Mouse (Mus musculus): ENCODE results near the gene Coq6. TPM values are rescaled to one million over a fixed set of nuclear protein-coding genes. Genes with fewer than 3 reads are reported as not detected.

Gene Coq6
- total RNA-seq (2023): 10 to 100 TPM; 28.9 to 38.9 TPM

GRCm38 (mm10) chr12:84361555-84362489, at the start of gene Coq6, which contains the start of gene Fam161b:
Coq6 (plus strand) TSS chr12:84361657.
Fam161b (minus strand) TSS chr12:84361833.

GRCm38 (mm10) chr12:84316721-84317621, 44.5 kb upstream of the Coq6 start, which contains the start of gene Zfp410:
Zfp410 (plus strand) TSS chr12:84316852.

GRCm38 (mm10) chr12:84408819-84409507, 47.5 kb downstream of the Coq6 start, which contains the start of the genes Entpd5 and Bbof1:
Entpd5 (minus strand) TSS chr12:84409029.
Bbof1 (plus strand) TSS chr12:84409071.

GRCm38 (mm10) chr12:84416834-84417604, 55.6 kb downstream of the Coq6 start, which contains the start of gene Rnf113a2:
Rnf113a2 (plus strand) TSS chr12:84417196.

Other genes starting within 250 kb of the Coq6 start
- 1 to 10 TPM in 1 of 2 experiments, under 1 TPM in 1; 0.46 to 1.5 TPM for gene Dnal1, start 247.3 kb upstream of the Coq6 start, total RNA-seq (2023)
- gene Pnma1, start 213.2 kb upstream of the Coq6 start, total RNA-seq (2023): 10 to 100 TPM in 1 of 2 experiments, 1 to 10 TPM in 1; 9.5 to 12.0 TPM
- 100 to 1,000 TPM; 170 to 178 TPM for gene Elmsan1, start 142.8 kb upstream of the Coq6 start, total RNA-seq (2023)
- 10 to 100 TPM; 18.9 to 25.4 TPM for gene Ptgr2, start 76.4 kb upstream of the Coq6 start, total RNA-seq (2023)
- 10 to 100 TPM; 61.2 to 62.8 TPM for gene Zfp410, start 44.8 kb upstream of the Coq6 start, total RNA-seq (2023)
- 1 to 10 TPM; 1.7 TPM for gene Fam161b, start 176 bp downstream of the Coq6 start, total RNA-seq (2023)
- 10 to 100 TPM; 31.3 to 33.4 TPM for gene Entpd5, start 47.4 kb downstream of the Coq6 start, total RNA-seq (2023)
- gene Bbof1, start 47.4 kb downstream of the Coq6 start, total RNA-seq (2023): 1 to 10 TPM; 1.3 to 1.8 TPM
- 10 to 100 TPM; 43.1 to 45.4 TPM for gene Rnf113a2, start 55.5 kb downstream of the Coq6 start, total RNA-seq (2023)
- 10 to 100 TPM; 10.7 to 12.1 TPM for gene Aldh6a1, start 89.3 kb downstream of the Coq6 start, total RNA-seq (2023)
- gene Lin52, start 89.8 kb downstream of the Coq6 start, total RNA-seq (2023): 10 to 100 TPM; 23.8 to 25.7 TPM
- gene Vsx2, start 208.1 kb downstream of the Coq6 start, total RNA-seq (2023): not detected